Mouse (Mus musculus) myocyte (in vitro differentiated cells): ENCODE results near the gene Tmem127. TPM values are rescaled to one million over a fixed set of nuclear protein-coding genes. Genes with fewer than 3 reads are reported as not detected.
"Not testable (repeated sequence)": the region's sequence is repeated elsewhere in the genome, so short reads cannot be mapped to it uniquely, and the experiment has no call there.

ENCODE experiments used
- H3K27me3 ChIP-seq: one replicate; pipeline ENCODE4 v1.6.1; 2011; ENCODE audit not compliant: control insufficient read depth, insufficient read depth, insufficient read length
- H3K36me3 ChIP-seq: one replicate; pipeline ENCODE4 v1.6.1; 2011; ENCODE audit not compliant: control insufficient read depth, insufficient read depth
- H3K4me2 ChIP-seq: one replicate; pipeline ENCODE4 v1.6.1; 2011; ENCODE audit warnings: low read depth, control low read depth
- H3K4me3 ChIP-seq: one replicate; pipeline ENCODE4 v1.5.1; 2011; ENCODE audit warnings: mild to moderate bottlenecking, control low read depth, moderate library complexity
- H3K79me2 ChIP-seq: one replicate; pipeline ENCODE4 v1.6.1; 2011; ENCODE audit not compliant: control insufficient read depth, insufficient read depth
- H3ac ChIP-seq: one replicate; pipeline ENCODE4 v1.6.1; 2011; ENCODE audit not compliant: control insufficient read depth, insufficient read length
- CEBPB ChIP-seq: IDR thresholded peaks from 2 replicates; pipeline ENCODE4 v1.6.1; 2011; ENCODE audit warnings: mild to moderate bottlenecking, moderate library complexity; ENCODE audit not compliant: poor library complexity, insufficient read depth, severe bottlenecking
- E2F4 ChIP-seq: IDR thresholded peaks from one replicate; pipeline ENCODE4 v1.6.1; 2011; ENCODE audit warnings: mild to moderate bottlenecking, control low read depth, moderate library complexity; ENCODE audit not compliant: insufficient read depth
- MAX ChIP-seq: IDR thresholded peaks from one replicate; pipeline ENCODE4 v1.6.1; 2011; ENCODE audit warnings: low read depth, mild to moderate bottlenecking, control low read depth
- MYOD1 ChIP-seq, 3 experiments: IDR thresholded peaks; one replicate each; pipeline ENCODE4 v1.6.1; 2011; ENCODE audit warnings: control low read depth in 2 of 3, low read depth in 2 of 3, mild to moderate bottlenecking in 2 of 3, moderate library complexity in 1 of 3; ENCODE audit not compliant: insufficient read length in 2 of 3, control insufficient read depth in 1 of 3
- MYOG ChIP-seq, 3 experiments: IDR thresholded peaks; one replicate each; pipeline ENCODE4 v1.6.1; 2011; ENCODE audit warnings: control low read depth in 2 of 3, low read depth in 2 of 3, mild to moderate bottlenecking in 2 of 3; ENCODE audit not compliant: insufficient read length in 2 of 3, control insufficient read depth in 1 of 3, insufficient read depth in 1 of 3
- POLR2A ChIP-seq: IDR thresholded peaks from one replicate; pipeline ENCODE4 v1.6.1; 2011; ENCODE audit warnings: low read depth, mild to moderate bottlenecking, control low read depth, moderate library complexity; ENCODE audit not compliant: insufficient read length
- POLR2AphosphoS2 ChIP-seq: IDR thresholded peaks from one replicate; pipeline ENCODE4 v1.6.1; 2011; ENCODE audit warnings: low read depth, control low read depth; ENCODE audit not compliant: insufficient read length
- REST ChIP-seq: IDR thresholded peaks from one replicate; pipeline ENCODE4 v1.6.1; 2011; ENCODE audit warnings: mild to moderate bottlenecking, control low read depth, moderate library complexity; ENCODE audit not compliant: insufficient read depth, insufficient read length
- SRF ChIP-seq: IDR thresholded peaks from one replicate; pipeline ENCODE4 v1.6.1; 2011; ENCODE audit warnings: low read depth; ENCODE audit not compliant: control insufficient read depth, insufficient read length
- TCF12 ChIP-seq: IDR thresholded peaks from one replicate; pipeline ENCODE4 v1.6.1; 2011; ENCODE audit warnings: mild to moderate bottlenecking, control low read depth; ENCODE audit not compliant: poor library complexity, insufficient read depth, severe bottlenecking
- TCF3 ChIP-seq: IDR thresholded peaks from one replicate; pipeline ENCODE4 v1.6.1; 2011; ENCODE audit warnings: low read depth, control low read depth; ENCODE audit not compliant: insufficient read length
- USF1 ChIP-seq: IDR thresholded peaks from one replicate; pipeline ENCODE4 v1.6.1; 2011; ENCODE audit warnings: low read depth, mild to moderate bottlenecking, control low read depth, moderate library complexity
- polyA plus RNA-seq: library from polyadenylated mRNA; unstranded; fragments of >200 nt; fragmentation: generic; extraction: Trizol; gene quantifications from one replicate; pipeline ENCODE4 v1.2.1, GENCODE M21; 2012; ENCODE audit warnings: missing spikeins

Tmem127 gene
- polyA plus RNA-seq, 1 experiment = 23.0 TPM

GRCm38 (mm10) chr2:127271042-127271515 is 23.4 kb downstream of the Tmem127 start:
- Histone ChIP-seq H3K4me2 (peak overlapping the region; percentile 84), H3K27me3 (no peaks in the 10 kb centered on the region), H3K79me2 (peaks cover 51% of the 10 kb centered on the region), H3K36me3 (no peaks in the 10 kb centered on the region), H3K4me3 (peak overlapping the region; percentile 85), H3ac (peak overlapping the region; percentile 71)
- TF ChIP-seq SRF = no peak
- TF ChIP-seq MYOD1 (IDR thresholded peaks at IDR 0.05; ENCODE audit: control insufficient read depth in 1 of 3, insufficient read length in 2 of 3, low read depth in 2 of 3) = no peak
- TF ChIP-seq CEBPB = no peak

DNA sequence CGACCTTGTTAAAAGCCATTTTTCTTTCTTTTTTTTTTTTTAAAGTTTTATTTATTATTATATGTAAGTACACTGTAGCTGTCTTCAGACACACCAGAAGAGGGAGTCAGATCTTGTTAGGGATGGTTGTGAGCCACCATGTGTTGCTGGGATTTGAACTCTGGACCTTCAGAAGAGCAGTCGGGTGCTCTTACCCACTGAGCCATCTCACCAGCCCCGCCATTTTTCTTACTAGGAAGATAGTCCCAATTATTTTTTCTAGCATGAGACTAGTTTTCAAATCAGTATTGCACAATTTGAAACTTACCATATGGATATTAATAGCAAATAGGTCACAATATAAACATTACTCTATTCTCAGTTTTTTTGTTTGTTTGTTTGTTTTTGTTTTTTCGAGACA is 24.3 kb downstream of the Tmem127 start:
- peaks cover 61% of the 10 kb centered on the region for H3K79me2 ChIP-seq
- H3K4me2 ChIP-seq, H3ac ChIP-seq, H3K36me3 ChIP-seq, H3K27me3 ChIP-seq: not testable (repeated sequence)
- H3K4me3 ChIP-seq = peak overlapping the region; percentile 85

DNA sequence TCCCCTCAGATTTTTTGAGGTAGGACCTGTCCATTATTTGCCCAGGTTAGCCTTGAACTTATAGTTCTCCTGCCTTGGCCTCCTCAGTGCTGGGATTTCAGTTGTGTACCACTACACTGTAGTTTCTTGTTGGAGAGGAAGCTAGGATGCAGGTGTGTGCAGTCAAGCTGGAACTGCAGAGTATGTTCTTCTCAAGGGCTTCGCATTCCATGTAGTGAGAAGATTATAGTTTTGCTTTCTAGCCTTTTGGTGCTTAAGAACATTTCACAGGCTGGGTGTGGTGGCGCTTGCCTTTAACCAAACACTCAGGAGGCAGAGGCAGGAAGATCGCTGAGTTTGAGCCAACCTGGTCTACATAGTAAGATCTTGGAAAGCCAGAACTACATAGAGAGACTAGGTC is 25.1 kb downstream of the Tmem127 start:
- Histone ChIP-seq H3K4me2 (no peak overlapping the region), H3K4me3 (no peak overlapping the region), H3K27me3 (no peaks in the 10 kb centered on the region)

GRCm38 (mm10) chr2:127274590-127274989 is 26.9 kb downstream of the Tmem127 start:
- no peak overlapping the region for H3K4me3 ChIP-seq
- H3K36me3 ChIP-seq = no peaks in the 10 kb centered on the region
- H3K79me2 ChIP-seq = peaks cover 86% of the 10 kb centered on the region
- H3K4me2 ChIP-seq = peak overlapping the region; percentile 41
- TF ChIP-seq REST = no peak
- no peak for TF ChIP-seq TCF12
- TF ChIP-seq MYOG (IDR thresholded peaks at IDR 0.05; ENCODE audit: control insufficient read depth in 1 of 3, insufficient read depth in 1 of 3, insufficient read length in 2 of 3, low read depth in 2 of 3) = peak in 2 of 3 experiments; percentile 8 to 15
- TF ChIP-seq MYOD1 (IDR thresholded peaks at IDR 0.05; ENCODE audit: control insufficient read depth in 1 of 3, insufficient read length in 2 of 3, low read depth in 2 of 3) = no peak
- no peak for TF ChIP-seq MAX
- TF ChIP-seq SRF = peak; percentile 59
- TF ChIP-seq E2F4 = no peak
- no peak for TF ChIP-seq CEBPB
- H3K27me3 ChIP-seq = no peaks in the 10 kb centered on the region
- no peak overlapping the region for H3ac ChIP-seq

More for the DNA sequence above, 25.1 kb downstream of the Tmem127 start:
- H3K79me2 ChIP-seq = peaks cover 69% of the 10 kb centered on the region
- H3ac ChIP-seq = no peak overlapping the region
- no peaks in the 10 kb centered on the region for H3K36me3 ChIP-seq
- TF ChIP-seq REST (no peak), E2F4 (no peak), POLR2AphosphoS2 (no peak), CEBPB (no peak), SRF (no peak), MYOG (IDR thresholded peaks at IDR 0.05; ENCODE audit: control insufficient read depth in 1 of 3, insufficient read depth in 1 of 3, insufficient read length in 2 of 3, low read depth in 2 of 3) (no peak), TCF3 (no peak), MYOD1 (IDR thresholded peaks at IDR 0.05; ENCODE audit: control insufficient read depth in 1 of 3, insufficient read length in 2 of 3, low read depth in 2 of 3) (no peak), TCF12 (no peak), USF1 (no peak), MAX (no peak), POLR2A (no peak)

- H3K36me3 ChIP-seq = no peaks in the 10 kb centered on the region
- H3K4me2 ChIP-seq = peak overlapping the region; percentile 41
- peaks cover 98% of the 10 kb centered on the region for H3K79me2 ChIP-seq
- H3K27me3 ChIP-seq = no peaks in the 10 kb centered on the region
- TF ChIP-seq MYOG (IDR thresholded peaks at IDR 0.05; ENCODE audit: control insufficient read depth in 1 of 3, insufficient read depth in 1 of 3, insufficient read length in 2 of 3, low read depth in 2 of 3) = no peak
- no peak for TF ChIP-seq MYOD1 (IDR thresholded peaks at IDR 0.05; ENCODE audit: control insufficient read depth in 1 of 3, insufficient read length in 2 of 3, low read depth in 2 of 3)
- TF ChIP-seq TCF12 = no peak
- no peak for TF ChIP-seq USF1
- no peak for TF ChIP-seq REST
- TF ChIP-seq CEBPB = no peak
- TF ChIP-seq E2F4 = no peak
- TF ChIP-seq SRF = no peak
- no peak for TF ChIP-seq MAX
- no peak for TF ChIP-seq POLR2A
- no peak for TF ChIP-seq POLR2AphosphoS2
- no peak for TF ChIP-seq TCF3
- H3ac ChIP-seq = no peak overlapping the region
- H3K4me3 ChIP-seq = no peak overlapping the region
Observed at GRCm38 (mm10) chr2:127275551-127276320, 28.0 kb downstream of the Tmem127 start.
